Mouse (Mus musculus): Measurements from ENCODE around the gene Nrxn1. TPM values are rescaled to one million over a fixed set of nuclear protein-coding genes. Genes with fewer than 3 reads are reported as not detected.

The Nrxn1 gene
- total and polyA plus RNA-seq, 3 experiments, result 2.0 to 2.7 (median 2.1) TPM

DNA sequence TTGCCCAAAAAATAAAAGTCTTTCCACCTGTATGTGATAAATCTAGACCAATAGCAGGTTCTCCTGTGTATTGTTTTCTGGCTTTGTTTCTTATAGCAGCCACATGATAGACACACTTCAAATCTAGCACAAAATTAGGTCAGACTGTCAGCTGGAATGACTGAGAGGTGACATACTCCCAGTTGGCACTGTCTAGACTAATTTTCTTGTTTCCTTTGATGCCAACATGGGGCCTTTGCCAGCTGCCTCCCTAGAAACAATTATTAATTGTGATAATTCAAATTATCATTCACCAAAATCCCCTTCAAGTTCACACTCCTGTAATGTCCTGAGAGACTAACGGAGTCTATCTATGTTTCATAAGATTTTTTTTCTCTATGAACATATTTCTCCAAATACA, 673.3 kb downstream of the Nrxn1 start:
- 80% methylated on average over 1 of the region's 1 CpGs for WGBS

DNA sequence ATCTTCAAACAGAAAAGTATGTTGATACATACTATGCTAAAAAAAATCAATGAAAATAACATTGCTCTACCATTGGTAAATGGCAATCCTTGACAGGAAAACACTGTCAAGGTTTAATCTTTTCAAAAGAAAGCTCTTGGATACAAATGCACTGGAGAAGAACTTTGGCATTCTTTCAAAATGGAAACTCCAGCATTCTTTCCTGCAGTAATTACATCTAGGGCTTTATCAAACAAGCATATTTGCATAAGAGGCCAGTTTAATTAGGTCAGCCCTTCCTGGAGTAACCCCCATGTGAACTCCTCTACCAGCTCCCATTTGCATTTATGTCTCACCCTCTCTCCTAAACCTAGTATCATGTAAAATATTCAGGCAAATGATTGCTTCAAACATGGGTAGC, 696.5 kb downstream of the Nrxn1 start:
- no peak for DNase-seq
- no peak for TF ChIP-seq POLR2A (IDR thresholded peaks at IDR 0.05; ENCODE audit: insufficient read depth, low read depth, low read length)
- no peak for TF ChIP-seq EP300 (IDR thresholded peaks at IDR 0.05; ENCODE audit: insufficient read depth, low read depth, low read length)
- no peak for TF ChIP-seq CTCF (IDR thresholded peaks at IDR 0.05)
- Histone ChIP-seq H3K79me2 (replicated peaks; ENCODE audit: control insufficient read depth, insufficient read depth, low read length) (no peaks in the 10 kb centered on the region), H3K27ac (no peak overlapping the region), H3K4me1 (ENCODE audit: control insufficient read depth, insufficient read depth, low read length) (no peaks in the 10 kb centered on the region), H3K36me3 (ENCODE audit: control insufficient read depth, insufficient read depth, low read length) (no peaks in the 10 kb centered on the region), H3K9ac (ENCODE audit: low read depth, low read length) (no peak overlapping the region), H3K4me3 (no peak overlapping the region), H3K27me3 (ENCODE audit: control insufficient read depth, insufficient read depth, low read length) (no peaks in the 10 kb centered on the region)
- intact Hi-C loops (cut with DNase I), result no loop called here

More for the DNA sequence above, 673.3 kb downstream of the Nrxn1 start:
- no peak overlapping the region for H3K9ac ChIP-seq (ENCODE audit: low read depth, low read length)
- H3K27me3 ChIP-seq (ENCODE audit: control insufficient read depth, insufficient read depth, low read length), result no peaks in the 10 kb centered on the region
- intact Hi-C loops (cut with DNase I), result no loop called here
- no peaks in the 10 kb centered on the region for H3K79me2 ChIP-seq (replicated peaks; ENCODE audit: control insufficient read depth, insufficient read depth, low read length)
- TF ChIP-seq CTCF (IDR thresholded peaks at IDR 0.05) (no peak), EP300 (IDR thresholded peaks at IDR 0.05; ENCODE audit: insufficient read depth, low read depth, low read length) (no peak), POLR2A (IDR thresholded peaks at IDR 0.05; ENCODE audit: insufficient read depth, low read depth, low read length) (no peak)
- H3K4me1 ChIP-seq (ENCODE audit: control insufficient read depth, insufficient read depth, low read length), result no peaks in the 10 kb centered on the region
- H3K4me3 ChIP-seq, result no peak overlapping the region
- DNase-seq, result no peak
- H3K36me3 ChIP-seq (ENCODE audit: control insufficient read depth, insufficient read depth, low read length), result no peaks in the 10 kb centered on the region
- no peak overlapping the region for H3K27ac ChIP-seq

DNA sequence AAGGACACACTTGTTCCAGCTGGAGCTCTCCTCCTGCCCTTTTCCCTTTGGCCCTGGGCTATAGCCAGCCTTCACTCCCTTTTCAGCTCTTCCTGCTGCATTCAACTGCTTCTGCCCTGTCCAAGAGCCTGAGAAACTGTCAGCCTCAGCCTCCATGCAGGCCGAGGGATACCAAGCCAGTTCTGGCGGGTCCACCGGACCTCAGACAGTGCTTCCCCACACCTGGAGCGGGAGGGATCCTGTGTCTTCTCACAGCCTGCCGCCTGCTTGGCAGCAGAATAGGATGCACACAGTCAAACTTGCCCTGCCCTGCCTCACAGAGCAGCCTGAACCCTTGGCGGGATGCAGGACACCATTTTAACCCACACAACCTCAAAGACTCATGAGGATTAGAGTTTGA, 698.3 kb downstream of the Nrxn1 start:
- no peak for TF ChIP-seq POLR2A (IDR thresholded peaks at IDR 0.05; ENCODE audit: insufficient read depth, low read depth, low read length)
- Histone ChIP-seq H3K4me1 (ENCODE audit: control insufficient read depth, insufficient read depth, low read length) (no peaks in the 10 kb centered on the region), H3K9ac (ENCODE audit: low read depth, low read length) (no peak overlapping the region), H3K4me3 (no peak overlapping the region), H3K79me2 (replicated peaks; ENCODE audit: control insufficient read depth, insufficient read depth, low read length) (no peaks in the 10 kb centered on the region), H3K36me3 (ENCODE audit: control insufficient read depth, insufficient read depth, low read length) (no peaks in the 10 kb centered on the region), H3K27ac (no peak overlapping the region), H3K27me3 (ENCODE audit: control insufficient read depth, insufficient read depth, low read length) (no peaks in the 10 kb centered on the region)
- intact Hi-C loops (cut with DNase I), result no loop called here
- DNase-seq, result no peak
- 79% methylated on average over 6 of the region's 6 CpGs for WGBS

DNA sequence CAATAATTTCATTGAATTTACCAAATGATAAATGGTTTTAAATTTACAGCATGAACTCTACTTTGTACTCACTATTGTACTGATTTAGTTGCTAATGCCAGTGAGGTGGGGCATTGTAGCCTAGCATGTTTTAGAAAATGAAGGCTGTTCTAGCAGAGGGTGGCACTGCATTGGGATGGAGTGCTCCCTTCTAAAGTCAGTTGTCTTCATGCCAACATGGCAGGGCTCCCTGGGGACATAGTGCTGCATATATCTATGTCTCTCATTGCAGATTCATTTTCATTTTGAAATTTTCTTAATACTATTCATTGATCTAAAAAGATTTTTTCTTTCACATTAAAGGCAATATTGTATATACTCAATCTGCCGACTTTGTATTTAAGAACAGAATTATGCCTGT, 700.1 kb downstream of the Nrxn1 start:
- H3K27ac ChIP-seq, result no peak overlapping the region
- no peak overlapping the region for H3K9ac ChIP-seq (ENCODE audit: low read depth, low read length)
- intact Hi-C loops (cut with DNase I), result no loop called here
- no peaks in the 10 kb centered on the region for H3K4me1 ChIP-seq (ENCODE audit: control insufficient read depth, insufficient read depth, low read length)
- H3K4me3 ChIP-seq, result no peak overlapping the region
- H3K79me2 ChIP-seq (replicated peaks; ENCODE audit: control insufficient read depth, insufficient read depth, low read length), result no peaks in the 10 kb centered on the region
- WGBS, result 89% methylated on average over 1 of the region's 1 CpGs
- no peak for TF ChIP-seq CTCF (IDR thresholded peaks at IDR 0.05)
- no peak for TF ChIP-seq EP300 (IDR thresholded peaks at IDR 0.05; ENCODE audit: insufficient read depth, low read depth, low read length)
- TF ChIP-seq POLR2A (IDR thresholded peaks at IDR 0.05; ENCODE audit: insufficient read depth, low read depth, low read length), result no peak
- H3K27me3 ChIP-seq (ENCODE audit: control insufficient read depth, insufficient read depth, low read length), result no peaks in the 10 kb centered on the region
- no peaks in the 10 kb centered on the region for H3K36me3 ChIP-seq (ENCODE audit: control insufficient read depth, insufficient read depth, low read length)
- no peak for DNase-seq

DNA sequence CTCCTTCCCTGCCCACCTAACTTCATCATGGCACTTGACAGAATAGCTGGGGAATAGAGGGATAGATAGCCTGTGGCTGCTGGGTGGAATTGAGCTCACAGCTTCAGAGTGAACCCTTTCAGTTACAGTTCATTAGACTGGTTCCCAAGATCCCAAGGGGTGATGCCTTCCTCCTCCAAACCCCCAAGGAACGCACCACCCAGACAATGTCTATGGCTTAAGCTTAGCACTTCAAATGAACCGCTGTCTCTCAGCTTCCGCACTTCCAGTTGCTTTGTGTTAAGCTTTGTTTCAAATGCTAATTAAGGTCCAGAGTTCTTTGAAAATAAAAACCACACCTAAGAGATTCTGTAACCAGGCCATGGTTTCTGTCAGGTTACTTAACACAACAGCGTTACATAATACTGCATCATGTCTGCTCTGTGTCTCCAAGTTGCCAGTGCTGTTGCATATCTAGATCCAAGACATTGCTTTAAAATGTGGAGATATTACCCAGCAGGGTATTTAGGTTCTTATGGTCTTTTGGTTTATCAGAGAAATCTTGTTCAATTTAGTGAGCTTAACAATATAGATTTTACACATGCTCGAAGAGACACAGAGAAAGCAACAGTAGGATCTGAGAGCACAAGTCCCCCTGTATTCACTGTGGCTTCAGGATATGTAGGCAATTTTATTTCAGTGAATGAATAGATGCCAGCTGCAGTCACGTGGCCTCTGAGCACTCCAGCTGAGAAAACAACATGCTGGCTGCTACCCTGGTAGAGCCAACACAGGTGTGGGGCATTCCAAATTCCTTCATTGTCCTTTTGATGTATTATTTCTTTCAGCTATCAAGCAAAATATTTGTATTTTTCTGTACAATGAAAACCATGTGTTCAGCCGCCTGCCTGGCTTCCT, 702.3 kb downstream of the Nrxn1 start:
- Histone ChIP-seq H3K36me3 (ENCODE audit: control insufficient read depth, insufficient read depth, low read length) (no peaks in the 10 kb centered on the region), H3K79me2 (replicated peaks; ENCODE audit: control insufficient read depth, insufficient read depth, low read length) (no peaks in the 10 kb centered on the region), H3K27ac (no peak overlapping the region), H3K4me1 (ENCODE audit: control insufficient read depth, insufficient read depth, low read length) (no peaks in the 10 kb centered on the region), H3K4me3 (no peak overlapping the region), H3K9ac (ENCODE audit: low read depth, low read length) (no peak overlapping the region), H3K27me3 (ENCODE audit: control insufficient read depth, insufficient read depth, low read length) (no peaks in the 10 kb centered on the region)
- intact Hi-C loops (cut with DNase I), result no loop called here
- 59% methylated on average over 7 of the region's 7 CpGs for WGBS
- no peak for DNase-seq
- TF ChIP-seq CTCF (IDR thresholded peaks at IDR 0.05) (no peak), POLR2A (IDR thresholded peaks at IDR 0.05; ENCODE audit: insufficient read depth, low read depth, low read length) (no peak), EP300 (IDR thresholded peaks at IDR 0.05; ENCODE audit: insufficient read depth, low read depth, low read length) (no peak)

DNA sequence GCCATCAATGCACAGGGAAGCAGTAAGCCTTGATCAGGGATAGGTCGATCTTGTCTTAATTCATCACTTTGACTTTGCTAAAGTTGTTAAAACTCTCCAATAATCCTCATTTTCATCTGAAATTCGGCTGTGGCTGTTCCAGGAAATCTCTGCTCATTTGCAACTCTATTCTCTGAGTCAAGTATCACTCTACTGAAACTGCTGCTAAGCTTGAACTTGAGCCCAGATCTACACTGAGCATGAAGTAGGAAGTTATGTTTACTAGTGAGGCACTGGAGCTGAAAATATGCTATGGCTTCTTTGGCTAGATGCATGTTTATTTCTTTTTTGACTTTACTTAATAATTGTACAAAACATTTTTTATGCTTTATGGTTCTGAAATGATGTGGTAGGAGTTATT, 708.0 kb downstream of the Nrxn1 start:
- Histone ChIP-seq H3K9ac (ENCODE audit: low read depth, low read length) (no peak overlapping the region), H3K36me3 (ENCODE audit: control insufficient read depth, insufficient read depth, low read length) (no peaks in the 10 kb centered on the region), H3K4me3 (no peak overlapping the region), H3K79me2 (replicated peaks; ENCODE audit: control insufficient read depth, insufficient read depth, low read length) (no peaks in the 10 kb centered on the region), H3K4me1 (ENCODE audit: control insufficient read depth, insufficient read depth, low read length) (no peaks in the 10 kb centered on the region), H3K27ac (no peak overlapping the region), H3K27me3 (ENCODE audit: control insufficient read depth, insufficient read depth, low read length) (no peaks in the 10 kb centered on the region)
- WGBS, result 50% methylated on average over 2 of the region's 2 CpGs
- no peak for DNase-seq
- TF ChIP-seq POLR2A (IDR thresholded peaks at IDR 0.05; ENCODE audit: insufficient read depth, low read depth, low read length) (no peak), EP300 (IDR thresholded peaks at IDR 0.05; ENCODE audit: insufficient read depth, low read depth, low read length) (no peak), CTCF (IDR thresholded peaks at IDR 0.05) (no peak)
- intact Hi-C loops (cut with DNase I), result no loop called here
